Mouse (Mus musculus): ENCODE results near the gene Cap2. TPM values are rescaled to one million over a fixed set of nuclear protein-coding genes. Genes with fewer than 3 reads are reported as not detected.
A peak's percentile ranks its signal among the peaks of the same experiment; 100 is the strongest.

Gene Cap2
- 5.6 and 6.6 TPM in 2 replicates for polyA plus RNA-seq (2015; fragmentation: Nextera tagmentation; extraction: Ambion mirVana)

DNA sequence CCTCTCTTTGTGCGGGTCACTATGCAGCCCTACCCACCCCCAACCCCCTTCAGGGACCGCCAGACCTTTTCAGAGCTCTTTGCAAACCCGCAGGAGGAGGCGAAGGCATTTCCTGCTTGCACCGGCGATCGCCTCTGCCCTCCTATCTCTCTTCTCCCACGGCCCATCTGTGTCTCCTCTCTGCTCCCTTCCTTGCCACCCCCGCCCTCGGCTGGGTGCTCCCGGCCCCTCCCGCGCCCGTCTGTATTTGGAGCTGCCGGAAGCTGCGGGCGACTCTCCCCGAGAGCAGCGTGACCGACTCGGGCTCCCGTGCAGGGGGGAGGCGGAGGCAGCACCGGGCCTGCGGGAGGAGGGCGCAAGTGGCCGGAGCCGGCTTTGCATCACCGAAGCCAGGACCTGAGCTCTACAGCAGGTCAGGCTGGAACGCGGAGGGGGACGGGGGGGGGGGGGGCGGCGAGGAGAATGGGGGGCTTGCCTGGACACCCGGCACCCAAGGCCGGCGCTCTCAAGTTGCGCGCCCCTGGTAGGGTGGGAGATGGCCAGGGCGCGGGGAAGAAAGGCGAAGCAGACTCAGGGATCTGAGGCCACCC is at the start of gene Cap2:
Cap2 (plus strand) TSS at position 49 of the 590 bp plus-strand sequence.
- no peak for TF ChIP-seq EP300 (optimal IDR thresholded peaks at IDR 0.05)
- peak; percentile 25; the same call in 1 of the 2 replicates for TF ChIP-seq CTCF (IDR thresholded peaks at IDR 0.05; ENCODE audit: low read depth)
- H3K36me3 ChIP-seq (ENCODE audit: control insufficient read depth, insufficient read depth, low read length): no peaks in the 10 kb centered on the region
- peak within 1 kb of the TSS; percentile 49 for H3K4me3 ChIP-seq (ENCODE audit: low read depth, low read length)
- peak within 1 kb of the TSS; percentile 80 for H3K4me2 ChIP-seq (replicated peaks; ENCODE audit: low read depth)
- peaks cover 2% of the 10 kb centered on the region; the same call in 1 of the 2 replicates for H3K4me1 ChIP-seq (replicated peaks; ENCODE audit: control insufficient read depth, insufficient read depth)
- peak within 1 kb of the TSS; percentile 54 for H3K9ac ChIP-seq (ENCODE audit: low read length)
- H3K27ac ChIP-seq (replicated peaks): no peak within 1 kb of the TSS; the same call in 1 of the 2 replicates
- H3K9me3 ChIP-seq (ENCODE audit: control insufficient read depth, low read length): no peaks in the 10 kb centered on the region
- DNase-seq (ENCODE audit: low spot score) (peak; percentile 65), ATAC-seq (ENCODE audit: low FRiP score, low TSS enrichment) (peak; percentile 75)
- WGBS: 3% methylated on average over 32 of the region's 42 CpGs
- no peaks in the 10 kb centered on the region for H3K27me3 ChIP-seq (ENCODE audit: control insufficient read depth, insufficient read depth, low read length)

DNA sequence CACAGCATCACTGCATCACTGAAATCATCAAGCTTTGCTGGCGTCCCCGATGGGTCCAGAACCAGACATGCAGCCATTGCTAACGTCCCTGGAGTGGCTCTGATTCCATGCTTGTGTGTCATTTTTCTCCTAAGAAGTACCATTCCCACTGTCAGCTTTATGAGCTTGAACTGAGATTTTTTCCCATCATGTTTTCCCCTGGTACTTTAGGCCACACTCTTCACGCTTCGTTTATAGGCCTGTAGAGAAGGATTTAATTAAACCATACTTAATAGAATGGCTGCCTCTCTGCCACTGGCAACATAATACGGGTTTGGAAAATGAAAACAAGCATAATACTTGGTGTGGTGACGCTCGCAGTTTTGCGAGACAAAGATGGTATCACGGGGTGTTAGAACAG is 42.1 kb upstream of the Cap2 start:
- H3K9me3 ChIP-seq (ENCODE audit: control insufficient read depth, low read length): no peaks in the 10 kb centered on the region
- no peak for DNase-seq (ENCODE audit: low spot score)
- H3K27me3 ChIP-seq (ENCODE audit: control insufficient read depth, insufficient read depth, low read length): no peaks in the 10 kb centered on the region
- TF ChIP-seq CTCF (IDR thresholded peaks at IDR 0.05; ENCODE audit: low read depth) (no peak), EP300 (optimal IDR thresholded peaks at IDR 0.05) (no peak)
- no peak overlapping the region for H3K4me2 ChIP-seq (replicated peaks; ENCODE audit: low read depth)
- no peak for ATAC-seq (ENCODE audit: low FRiP score, low TSS enrichment)
- no peak overlapping the region for H3K4me3 ChIP-seq (ENCODE audit: low read depth, low read length)
- no peaks in the 10 kb centered on the region for H3K4me1 ChIP-seq (replicated peaks; ENCODE audit: control insufficient read depth, insufficient read depth)
- H3K36me3 ChIP-seq (ENCODE audit: control insufficient read depth, insufficient read depth, low read length): no peaks in the 10 kb centered on the region
- 92% methylated on average over 10 of the region's 10 CpGs for WGBS
- H3K27ac ChIP-seq (replicated peaks): no peak overlapping the region
- H3K9ac ChIP-seq (ENCODE audit: low read length): no peak overlapping the region

DNA sequence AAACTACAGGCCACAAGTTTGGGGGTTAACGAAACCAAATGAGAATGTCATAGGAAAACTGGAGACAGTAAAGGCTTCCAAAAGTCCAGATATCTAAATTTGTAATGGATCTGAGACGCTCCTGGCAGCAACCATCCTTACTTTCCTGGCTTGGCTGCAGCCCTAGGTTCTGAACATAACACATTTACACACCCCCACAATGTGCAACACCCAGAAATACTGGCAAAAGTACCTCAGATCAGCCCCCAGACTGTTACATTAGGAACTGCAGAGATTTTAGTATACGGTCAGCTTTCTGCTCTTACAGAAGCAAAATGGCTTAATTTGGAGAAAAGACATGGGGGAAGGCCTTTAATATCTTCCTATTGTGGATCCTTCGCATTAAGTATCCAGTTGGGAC is 39.4 kb upstream of the Cap2 start:
- Histone ChIP-seq H3K4me1 (replicated peaks; ENCODE audit: control insufficient read depth, insufficient read depth) (no peaks in the 10 kb centered on the region), H3K4me2 (replicated peaks; ENCODE audit: low read depth) (no peak overlapping the region), H3K4me3 (ENCODE audit: low read depth, low read length) (no peak overlapping the region), H3K9me3 (ENCODE audit: control insufficient read depth, low read length) (no peaks in the 10 kb centered on the region), H3K27me3 (ENCODE audit: control insufficient read depth, insufficient read depth, low read length) (no peaks in the 10 kb centered on the region), H3K27ac (replicated peaks) (no peak overlapping the region), H3K36me3 (ENCODE audit: control insufficient read depth, insufficient read depth, low read length) (no peaks in the 10 kb centered on the region), H3K9ac (ENCODE audit: low read length) (no peak overlapping the region)
- ATAC-seq (ENCODE audit: low FRiP score, low TSS enrichment) (no peak), DNase-seq (ENCODE audit: low spot score) (no peak)
- whole genome bisulfite sequencing: 83% methylated on average over 4 of the region's 4 CpGs
- TF ChIP-seq EP300 (optimal IDR thresholded peaks at IDR 0.05) (no peak), CTCF (IDR thresholded peaks at IDR 0.05; ENCODE audit: low read depth) (no peak)

DNA sequence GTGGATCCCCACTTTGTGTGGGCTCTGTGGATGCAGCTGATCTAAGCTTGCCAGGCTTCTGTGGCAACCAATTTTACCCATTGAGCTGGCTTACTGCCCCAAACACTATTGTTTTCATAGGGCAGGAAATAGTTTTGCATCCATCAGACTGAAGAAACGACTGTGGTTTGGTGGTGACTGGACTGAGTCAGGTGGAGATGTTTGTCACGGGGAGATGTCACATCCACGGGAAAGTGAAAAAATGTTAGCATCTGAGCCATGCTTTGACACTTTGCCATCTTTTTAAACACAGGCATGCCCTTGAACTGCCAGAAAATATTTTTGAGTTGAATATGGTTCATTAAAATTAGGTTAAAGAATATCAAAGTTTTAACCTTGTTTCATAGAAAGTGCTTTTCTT is 37.9 kb upstream of the Cap2 start:
- 61% methylated on average over 3 of the region's 3 CpGs for WGBS
- no peaks in the 10 kb centered on the region for H3K36me3 ChIP-seq (ENCODE audit: control insufficient read depth, insufficient read depth, low read length)
- no peak for DNase-seq (ENCODE audit: low spot score)
- H3K4me2 ChIP-seq (replicated peaks; ENCODE audit: low read depth): no peak overlapping the region
- TF ChIP-seq EP300 (optimal IDR thresholded peaks at IDR 0.05): no peak
- no peak for TF ChIP-seq CTCF (IDR thresholded peaks at IDR 0.05; ENCODE audit: low read depth)
- H3K9ac ChIP-seq (ENCODE audit: low read length): no peak overlapping the region
- H3K4me1 ChIP-seq (replicated peaks; ENCODE audit: control insufficient read depth, insufficient read depth): no peaks in the 10 kb centered on the region
- no peaks in the 10 kb centered on the region for H3K27me3 ChIP-seq (ENCODE audit: control insufficient read depth, insufficient read depth, low read length)
- ATAC-seq (ENCODE audit: low FRiP score, low TSS enrichment): no peak
- H3K4me3 ChIP-seq (ENCODE audit: low read depth, low read length): no peak overlapping the region
- no peaks in the 10 kb centered on the region for H3K9me3 ChIP-seq (ENCODE audit: control insufficient read depth, low read length)
- no peak overlapping the region for H3K27ac ChIP-seq (replicated peaks)

DNA sequence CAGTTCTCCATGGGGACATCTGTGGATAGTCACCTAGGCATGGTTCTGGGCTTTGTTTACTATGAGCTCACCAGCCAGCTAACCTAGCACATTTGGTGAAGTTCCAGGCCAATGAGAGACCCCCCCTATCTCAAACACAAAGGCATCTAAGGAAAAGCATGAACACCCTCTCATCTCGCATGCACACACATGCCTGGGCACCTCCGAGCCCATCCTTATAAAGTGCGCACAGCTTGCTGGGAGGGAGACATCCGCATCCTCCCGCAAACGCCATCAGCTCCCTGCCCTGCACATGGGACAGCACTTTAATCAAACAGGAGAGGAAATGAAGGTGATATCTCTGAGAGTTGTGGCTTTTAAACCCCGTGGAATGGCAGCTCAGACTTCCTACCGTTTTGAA is 33.4 kb upstream of the Cap2 start:
- H3K9ac ChIP-seq (ENCODE audit: low read length): no peak overlapping the region
- H3K36me3 ChIP-seq (ENCODE audit: control insufficient read depth, insufficient read depth, low read length): no peaks in the 10 kb centered on the region
- 54% methylated on average over 8 of the region's 8 CpGs for WGBS
- no peak overlapping the region for H3K4me3 ChIP-seq (ENCODE audit: low read depth, low read length)
- DNase-seq (ENCODE audit: low spot score) (no peak), ATAC-seq (ENCODE audit: low FRiP score, low TSS enrichment) (no peak)
- H3K4me2 ChIP-seq (replicated peaks; ENCODE audit: low read depth): no peak overlapping the region
- H3K27me3 ChIP-seq (ENCODE audit: control insufficient read depth, insufficient read depth, low read length): no peaks in the 10 kb centered on the region
- no peaks in the 10 kb centered on the region for H3K4me1 ChIP-seq (replicated peaks; ENCODE audit: control insufficient read depth, insufficient read depth)
- no peak overlapping the region for H3K27ac ChIP-seq (replicated peaks)
- no peaks in the 10 kb centered on the region for H3K9me3 ChIP-seq (ENCODE audit: control insufficient read depth, low read length)
- TF ChIP-seq EP300 (optimal IDR thresholded peaks at IDR 0.05) (no peak), CTCF (IDR thresholded peaks at IDR 0.05; ENCODE audit: low read depth) (no peak)

DNA sequence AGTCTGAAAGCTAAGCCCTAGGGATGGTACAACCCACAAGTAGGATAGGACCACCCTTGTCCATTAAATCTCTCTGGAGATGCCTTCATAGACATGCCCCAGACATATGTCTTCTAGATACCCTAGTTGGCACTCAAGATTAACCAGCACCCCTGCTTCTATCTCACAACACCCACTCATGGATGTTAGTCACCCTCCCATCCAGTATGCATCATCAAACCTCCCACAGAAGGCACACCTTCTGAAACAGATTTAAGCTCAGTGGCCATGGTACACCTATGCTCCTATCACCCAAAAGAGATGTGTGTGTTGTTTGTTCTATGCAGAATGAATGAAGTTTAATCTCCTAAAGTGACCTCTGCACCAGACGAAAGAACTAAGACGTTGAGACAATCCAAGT is 32.1 kb upstream of the Cap2 start:
- DNase-seq (ENCODE audit: low spot score) (no peak), ATAC-seq (ENCODE audit: low FRiP score, low TSS enrichment) (no peak)
- H3K4me2 ChIP-seq (replicated peaks; ENCODE audit: low read depth): no peak overlapping the region
- no peaks in the 10 kb centered on the region for H3K36me3 ChIP-seq (ENCODE audit: control insufficient read depth, insufficient read depth, low read length)
- no peaks in the 10 kb centered on the region for H3K9me3 ChIP-seq (ENCODE audit: control insufficient read depth, low read length)
- TF ChIP-seq CTCF (IDR thresholded peaks at IDR 0.05; ENCODE audit: low read depth) (no peak), EP300 (optimal IDR thresholded peaks at IDR 0.05) (no peak)
- WGBS: 85% methylated on average over 2 of the region's 2 CpGs
- H3K9ac ChIP-seq (ENCODE audit: low read length): no peak overlapping the region
- no peak overlapping the region for H3K4me3 ChIP-seq (ENCODE audit: low read depth, low read length)
- H3K27ac ChIP-seq (replicated peaks): no peak overlapping the region
- H3K4me1 ChIP-seq (replicated peaks; ENCODE audit: control insufficient read depth, insufficient read depth): no peaks in the 10 kb centered on the region
- H3K27me3 ChIP-seq (ENCODE audit: control insufficient read depth, insufficient read depth, low read length): no peaks in the 10 kb centered on the region
